Mouse (Mus musculus) mammary gland, adult 2 months (tissue): ENCODE measurements around the gene Atad1. TPM values are rescaled to one million over a fixed set of nuclear protein-coding genes. Genes with fewer than 3 reads are reported as not detected.

Experiments
- polyA plus RNA-seq: library from polyadenylated mRNA; depleted of rRNA; stranded (reverse); fragments of >200 nt; gene quantifications from 2 replicates; pipeline ENCODE4 v1.2.3, GENCODE M21; 2012; ENCODE audit warnings: low replicate concordance; rRNA removed

The Atad1 gene
- 4.5 and 24.8 TPM in 2 replicates for polyA plus RNA-seq

DNA sequence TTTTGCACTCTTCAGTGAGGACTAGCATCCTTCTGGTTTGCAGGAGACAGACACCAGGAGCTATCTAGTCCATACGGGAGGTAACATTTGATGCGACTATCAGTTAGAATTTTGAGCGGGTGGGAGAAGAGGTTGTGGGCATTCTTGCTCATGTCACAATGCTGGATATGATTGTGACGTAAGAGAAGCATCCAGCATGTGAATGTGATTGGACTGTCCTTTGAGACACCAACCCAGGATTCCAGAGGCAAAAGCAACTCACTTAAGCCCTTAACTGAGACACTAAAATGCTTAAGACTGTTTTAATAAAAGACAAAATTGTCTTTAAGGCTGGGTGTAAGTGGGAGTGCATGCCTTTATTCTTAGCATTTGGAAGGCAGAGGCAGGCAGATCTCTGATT, at the start of gene Atad1:
Gene Atad1, minus strand, starts transcription at position 101 of the 400 bp plus-strand sequence.

DNA sequence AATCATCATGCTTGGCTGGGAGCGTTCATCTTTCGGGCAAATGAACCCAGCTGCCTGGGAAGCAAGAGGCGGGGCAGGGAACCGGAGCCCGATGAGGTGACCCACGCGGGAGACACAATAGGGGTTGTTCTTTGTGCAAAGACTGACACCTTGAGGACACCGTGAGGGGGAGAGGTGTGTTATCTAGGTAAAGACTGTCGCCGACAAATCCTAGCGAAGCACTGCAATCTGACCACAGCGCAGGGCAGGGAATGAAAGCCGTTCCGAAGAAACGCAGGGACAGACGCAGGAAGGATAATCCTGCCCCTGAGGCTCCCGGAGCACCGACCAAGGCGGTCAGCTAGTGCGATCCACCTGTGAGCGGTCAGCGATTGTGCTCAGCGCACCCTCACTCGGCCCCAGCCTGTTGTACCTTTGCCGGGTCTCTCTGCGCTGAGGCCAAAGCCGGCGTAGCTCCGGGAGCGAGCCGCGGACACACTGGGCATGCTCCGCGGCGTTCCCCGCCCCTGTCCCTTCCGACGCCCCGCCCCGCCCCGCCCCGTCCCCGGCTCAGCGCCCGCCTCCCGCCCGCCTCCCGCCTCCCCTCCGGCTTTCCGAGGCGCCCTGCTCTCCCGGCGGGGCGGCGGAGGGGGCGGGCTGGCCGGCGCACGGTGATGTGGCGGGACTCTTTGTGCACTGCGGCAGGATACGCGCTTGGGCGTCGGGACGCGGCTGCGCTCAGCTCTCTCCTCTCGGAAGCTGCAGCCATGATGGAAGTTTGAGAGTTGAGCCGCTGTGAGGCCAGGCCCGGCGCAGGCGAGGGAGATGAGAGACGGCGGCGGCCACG, 17.5 kb upstream of the Atad1 start, which contains the start of gene Pten:
Gene Pten, plus strand, starts transcription at position 598 of the 826 bp plus-strand sequence.

Other genes with a start within 250 kb of the Atad1 start
- 6.0 and 9.8 TPM in 2 replicates for gene Papss2, start 144.0 kb downstream of the Atad1 start, polyA plus RNA-seq
- 18.0 and 37.8 TPM in 2 replicates for gene Pten, start 17.7 kb upstream of the Atad1 start, polyA plus RNA-seq